Mouse (Mus musculus) mesoderm, embryonic 11.5 days (tissue): Measurements from ENCODE around the gene Pitpnb.

Experiments used
- DNase-seq: peaks from one replicate; pipeline ENCODE4 v3.0.0-alpha.2; 2012; ENCODE audit warnings: low read depth, low spot score

The Pitpnb gene

GRCm38 (mm10) chr5:111344721-111345400 lies 14.3 kb downstream of the Pitpnb start:
- no peak for DNase-seq

- DNase-seq: no peak
Observed at GRCm38 (mm10) chr5:111356811-111357617, 26.5 kb downstream of the Pitpnb start.

- DNase-seq: no peak
Observed at GRCm38 (mm10) chr5:111360546-111360945, 30.0 kb downstream of the Pitpnb start.

- DNase-seq: no peak
Observed at GRCm38 (mm10) chr5:111361058-111361457, 30.5 kb downstream of the Pitpnb start.

GRCm38 (mm10) chr5:111361846-111362245 lies 31.3 kb downstream of the Pitpnb start:
- DNase-seq: no peak

- DNase-seq: no peak
Observed at GRCm38 (mm10) chr5:111363446-111364062, 33.0 kb downstream of the Pitpnb start.

GRCm38 (mm10) chr5:111364533-111364932 lies 34.0 kb downstream of the Pitpnb start:
- peak; percentile 72 for DNase-seq

- no peak for DNase-seq
Observed at GRCm38 (mm10) chr5:111366140-111366539, 35.6 kb downstream of the Pitpnb start.

- no peak for DNase-seq
Observed at GRCm38 (mm10) chr5:111367937-111368517, 37.5 kb downstream of the Pitpnb start.

- peak; percentile 38 for DNase-seq
Observed at GRCm38 (mm10) chr5:111368576-111368975, 38.0 kb downstream of the Pitpnb start.

GRCm38 (mm10) chr5:111375616-111376015 lies 45.1 kb downstream of the Pitpnb start:
- no peak for DNase-seq

GRCm38 (mm10) chr5:111376276-111377020 lies 45.9 kb downstream of the Pitpnb start:
- DNase-seq: no peak

- DNase-seq: no peak
Observed at GRCm38 (mm10) chr5:111378126-111378993, 47.8 kb downstream of the Pitpnb start.

GRCm38 (mm10) chr5:111383335-111383734 lies 52.8 kb downstream of the Pitpnb start:
- no peak for DNase-seq

GRCm38 (mm10) chr5:111390911-111391310 lies 60.3 kb downstream of the Pitpnb start:
- DNase-seq: no peak

- DNase-seq: no peak
Observed at GRCm38 (mm10) chr5:111391485-111391884, 60.9 kb downstream of the Pitpnb start.

- peak; percentile 89 for DNase-seq
Observed at GRCm38 (mm10) chr5:111393346-111394197, 63.0 kb downstream of the Pitpnb start.

- no peak for DNase-seq
Observed at GRCm38 (mm10) chr5:111394198-111395053, 63.9 kb downstream of the Pitpnb start.

GRCm38 (mm10) chr5:111395771-111396170 lies 65.2 kb downstream of the Pitpnb start:
- no peak for DNase-seq
